In the genomic region with DNA sequence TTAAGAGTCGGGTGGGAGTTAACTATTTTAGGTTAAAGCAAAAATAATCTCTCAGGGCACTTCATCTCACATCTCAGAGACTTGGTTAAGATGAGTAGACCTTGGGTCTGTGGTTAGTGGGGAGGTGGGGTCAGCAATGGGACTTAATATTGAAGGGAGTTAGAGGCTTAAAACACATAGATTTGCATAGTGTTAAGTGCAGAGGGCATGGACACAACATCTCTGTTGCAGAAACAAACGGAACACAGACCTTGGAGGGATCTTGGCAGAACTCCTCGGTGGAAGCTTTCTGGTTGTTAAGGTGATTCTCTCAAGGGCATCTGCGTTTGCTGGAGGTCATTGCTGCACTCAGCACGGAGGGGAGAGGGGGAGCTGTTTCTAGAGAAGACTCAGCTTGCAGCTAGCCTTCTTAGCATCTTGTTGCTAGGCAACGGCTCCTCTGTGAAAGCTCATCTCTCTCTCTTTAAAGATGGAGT, we compare ENCODE assay signal across 8 mouse cellular contexts. TPM values are rescaled to one million over a fixed set of nuclear protein-coding genes. Genes with fewer than 3 reads are reported as not detected.
A peak's percentile ranks its signal among the peaks of the same experiment; 100 is the strongest.
DNase-seq lines count a peak whose midpoint lies in the region; ATAC-seq and TF ChIP-seq lines count a peak whose summit lies in the region.

No protein-coding gene starts in this region.

- H3K4me1 ChIP-seq in lung, embryonic 16.5 days (replicated peaks; ENCODE audit: control insufficient read depth, insufficient read depth, low read length) = peaks cover 8% of the 10 kb centered on the region
- H3K4me1 ChIP-seq in cortical plate, adult 2 months (ENCODE audit: control insufficient read depth, insufficient read depth, low read length) = no peaks in the 10 kb centered on the region; the same call in 1 of the 2 replicates
- H3K4me1 ChIP-seq in heart, embryonic 15.5 days (replicated peaks) = peaks cover 5% of the 10 kb centered on the region

- TF ChIP-seq POLR2A in cortical plate, adult 2 months (IDR thresholded peaks at IDR 0.05; ENCODE audit: extremely low read depth, insufficient read depth, low read length) = 0 out of 2 replicates have a peak, but pooled peaks have one; percentile 39

- no peak overlapping the region for H3K9ac ChIP-seq in lung, embryonic 16.5 days (ENCODE audit: low read length)
- H3K9ac ChIP-seq in heart, embryonic 15.5 days = no peak overlapping the region

- H3K4me3 ChIP-seq in lung, embryonic 16.5 days (ENCODE audit: low read length) = peak overlapping the region; percentile 10; the same call in 1 of the 2 replicates
- peak overlapping the region; percentile 12 for H3K4me3 ChIP-seq in cortical plate, adult 2 months (ENCODE audit: insufficient read depth, low read length)
- peak overlapping the region; percentile 47 for H3K4me3 ChIP-seq in heart, embryonic 15.5 days

- 3% methylated on average over 6 of the region's 6 CpGs for WGBS in lung, embryonic 16.5 days
- 5% methylated on average over 6 of the region's 6 CpGs for WGBS in heart, embryonic 15.5 days

- TF ChIP-seq CTCF in cortical plate, adult 2 months (IDR thresholded peaks at IDR 0.05; ENCODE audit: extremely low read depth, insufficient read depth, low read length) = no peak

- H3K27me3 ChIP-seq in lung, embryonic 16.5 days (ENCODE audit: control insufficient read depth, insufficient read depth, low read depth, low read length) = no peaks in the 10 kb centered on the region
- no peaks in the 10 kb centered on the region for H3K27me3 ChIP-seq in heart, embryonic 15.5 days

- ATAC-seq in lung, embryonic 16.5 days (ENCODE audit: low read depth) = peak; percentile 49
- no peak for ATAC-seq in heart, embryonic 15.5 days (replicated peaks; ENCODE audit: insufficient number of reproducible peaks, insufficient read depth, low FRiP score, low read depth)

- H3K27ac ChIP-seq in lung, embryonic 16.5 days (ENCODE audit: low read length) = no peak overlapping the region
- peak overlapping the region; percentile 81 for H3K27ac ChIP-seq in cortical plate, adult 2 months (ENCODE audit: insufficient read depth, low read length)
- H3K27ac ChIP-seq in heart, embryonic 15.5 days = peak overlapping the region; percentile 75

- no peak for DNase-seq in lung, adult 18-20 months
- DNase-seq in layer of hippocampus, adult 8-10 months (ENCODE audit: low spot score in 2 of 2) = peak; percentile 65 to 74
- peak; percentile 20 for DNase-seq in lung, postnatal 14 days
- peak; percentile 74 for DNase-seq in right cerebral cortex, postnatal 14 days
- no peak for DNase-seq in urinary bladder, postnatal 10 days (ENCODE audit: low spot score)

- peak overlapping the region; percentile 73 for H3K4me2 ChIP-seq in lung, embryonic 16.5 days (ENCODE audit: low read depth, low read length)
- H3K4me2 ChIP-seq in heart, embryonic 15.5 days = peak overlapping the region; percentile 72

- H3K9me3 ChIP-seq in lung, embryonic 16.5 days (ENCODE audit: control insufficient read depth, low read length) = no peaks in the 10 kb centered on the region
- H3K9me3 ChIP-seq in heart, embryonic 15.5 days (replicated peaks) = no peaks in the 10 kb centered on the region

- no peaks in the 10 kb centered on the region for H3K36me3 ChIP-seq in lung, embryonic 16.5 days (ENCODE audit: control insufficient read depth, insufficient read depth, low read length)
- H3K36me3 ChIP-seq in heart, embryonic 15.5 days = no peaks in the 10 kb centered on the region

RNA-seq across cellular contexts. Expression of a gene that starts 51.0 kb away (rescaled TPM):
- polyA plus RNA-seq in lung, embryonic 16.5 days (2015; fragmentation: Nextera tagmentation; extraction: Ambion mirVana) = 0.25 TPM in 1 of 2 replicates, not detected in the other
- 3.7 and 3.9 TPM in 2 replicates for polyA plus RNA-seq in cortical plate, adult 2 months (2012; rRNA removed)
- polyA plus RNA-seq in heart, embryonic 15.5 days (2015; fragmentation: Nextera tagmentation; extraction: Ambion mirVana) = 0.09 and 0.23 TPM in 2 replicates
- 1 to 10 TPM; 2.6 to 4.7 (median 3.2) TPM for total RNA-seq in layer of hippocampus, adult 8-10 months (2022)

Comparison
In these comparisons a context has a peak if more than half of its experiments do, and no peak if none do; other contexts are left out.
1. DNase-seq: peak in layer of hippocampus, adult 8-10 months (2 of 2), lung, postnatal 14 days (single experiment) and right cerebral cortex, postnatal 14 days (single experiment); none in lung, adult 18-20 months (0 of 2) and urinary bladder, postnatal 10 days (single experiment).
2. Peak in every context shown above with its lines, with median percentiles within 50 percentile points of each other: H3K4me3 ChIP-seq.